Mouse (Mus musculus) embryonic facial prominence, embryonic 15.5 days (tissue): Measurements from ENCODE around the gene Nfia. TPM values are rescaled to one million over a fixed set of nuclear protein-coding genes. Genes with fewer than 3 reads are reported as not detected.

ENCODE experiments used
- ATAC-seq: fragments of 200-750 bp; cut with Nextera tagmentation; 2 replicates; pipeline ENCODE4 v1.8.0; 2017; ENCODE audit warnings: low read depth, moderate TSS enrichment; ENCODE audit not compliant: insufficient number of reproducible peaks, low FRiP score, low TSS enrichment
- H3K27ac ChIP-seq: fragments of 300-500 bp; sonication (generic); replicated peaks from 2 replicates; pipeline ENCODE4 v1.5.1; 2015; ENCODE audit warnings: mild to moderate bottlenecking, inconsistent platforms
- H3K27me3 ChIP-seq: fragments of 300-500 bp; sonication (generic); 2 replicates; pipeline ENCODE4 v1.6.1; 2015; ENCODE audit warnings: inconsistent platforms
- H3K36me3 ChIP-seq: fragments of 300-500 bp; sonication (generic); 2 replicates; pipeline ENCODE4 v1.6.1; 2015; ENCODE audit warnings: mild to moderate bottlenecking, inconsistent platforms
- H3K4me1 ChIP-seq: fragments of 300-500 bp; sonication (generic); 2 replicates; pipeline ENCODE4 v1.6.1; 2015; ENCODE audit warnings: inconsistent platforms
- H3K4me2 ChIP-seq: fragments of 300-500 bp; sonication (generic); replicated peaks from 2 replicates; pipeline ENCODE4 v1.6.1; 2015; ENCODE audit warnings: mild to moderate bottlenecking, inconsistent platforms
- H3K4me3 ChIP-seq: fragments of 300-500 bp; sonication (generic); replicated peaks from 2 replicates; pipeline ENCODE4 v1.5.1; 2015; ENCODE audit warnings: mild to moderate bottlenecking, inconsistent platforms
- H3K9ac ChIP-seq: fragments of 300-500 bp; sonication (generic); 2 replicates; pipeline ENCODE4 v1.6.1; 2015; ENCODE audit warnings: inconsistent platforms
- H3K9me3 ChIP-seq: fragments of 300-500 bp; sonication (generic); replicated peaks from 2 replicates; pipeline ENCODE4 v1.6.1; 2016; ENCODE audit warnings: inconsistent platforms
- WGBS: fragments of 180-500 bp; shearing (Covaris S2); methylation state at CpG from one replicate; pipeline ENCODE4 v1.1.7; 2015; 5-methylcytosine and 5-hydroxymethylcytosine counted together
- polyA plus RNA-seq: library from polyadenylated mRNA; unstranded; fragments of >200 nt; fragmentation: Nextera tagmentation; extraction: Ambion mirVana; gene quantifications from 2 replicates; pipeline ENCODE4 v1.2.1, GENCODE M21; 2015

The Nfia gene
- polyA plus RNA-seq, 1 experiment from 2014 or later, result 55.4 TPM

GRCm38 (mm10) chr4:98120706-98121340 lies 348.3 kb downstream of the Nfia start:
- WGBS, result 75% methylated on average over 6 of the region's 6 CpGs
- Histone ChIP-seq H3K27me3 (no peaks in the 10 kb centered on the region), H3K4me1 (0 out of 2 replicates have a peak, but pooled peaks cover 3% of the 10 kb centered on the region), H3K4me3 (no peak overlapping the region), H3K27ac (no peak overlapping the region), H3K36me3 (no peaks in the 10 kb centered on the region), H3K9ac (no peak overlapping the region), H3K9me3 (no peaks in the 10 kb centered on the region), H3K4me2 (no peak overlapping the region)
- ATAC-seq, result no peak

- ATAC-seq, result no peak
- H3K4me1 ChIP-seq, result peaks cover 7% of the 10 kb centered on the region; the same call in 1 of the 2 replicates
- whole genome bisulfite sequencing, result 70% methylated on average over 11 of the region's 11 CpGs
- no peak overlapping the region for H3K4me3 ChIP-seq
- no peaks in the 10 kb centered on the region for H3K27me3 ChIP-seq
- H3K4me2 ChIP-seq, result no peak overlapping the region
- H3K36me3 ChIP-seq, result no peaks in the 10 kb centered on the region
- H3K9me3 ChIP-seq, result no peaks in the 10 kb centered on the region
- no peak overlapping the region for H3K9ac ChIP-seq
- H3K27ac ChIP-seq, result no peak overlapping the region
These were observed 353.6 kb downstream of the Nfia start for GRCm38 (mm10) chr4:98126003-98126677.

- whole genome bisulfite sequencing, result 56% methylated on average over 2 of the region's 2 CpGs
- ATAC-seq, result no peak
- Histone ChIP-seq H3K4me2 (no peak overlapping the region), H3K27ac (no peak overlapping the region), H3K9ac (no peak overlapping the region), H3K4me1 (peaks cover 7% of the 10 kb centered on the region; the same call in 1 of the 2 replicates), H3K27me3 (no peaks in the 10 kb centered on the region), H3K9me3 (no peaks in the 10 kb centered on the region), H3K4me3 (no peak overlapping the region), H3K36me3 (no peaks in the 10 kb centered on the region)
These were observed 358.3 kb downstream of the Nfia start for GRCm38 (mm10) chr4:98130798-98131197.

GRCm38 (mm10) chr4:98134027-98134426 lies 361.5 kb downstream of the Nfia start:
- WGBS, result 90% methylated on average over 4 of the region's 4 CpGs
- H3K4me3 ChIP-seq, result no peak overlapping the region
- H3K36me3 ChIP-seq, result no peaks in the 10 kb centered on the region
- no peak overlapping the region for H3K9ac ChIP-seq
- H3K4me2 ChIP-seq, result no peak overlapping the region
- no peak for ATAC-seq
- H3K9me3 ChIP-seq, result no peaks in the 10 kb centered on the region
- H3K27me3 ChIP-seq, result no peaks in the 10 kb centered on the region
- peaks cover 7% of the 10 kb centered on the region; the same call in 1 of the 2 replicates for H3K4me1 ChIP-seq
- no peak overlapping the region for H3K27ac ChIP-seq

- Histone ChIP-seq H3K4me2 (no peak overlapping the region), H3K9me3 (no peaks in the 10 kb centered on the region), H3K27ac (no peak overlapping the region), H3K36me3 (no peaks in the 10 kb centered on the region), H3K9ac (no peak overlapping the region), H3K4me3 (no peak overlapping the region), H3K27me3 (no peaks in the 10 kb centered on the region), H3K4me1 (no peaks in the 10 kb centered on the region)
- ATAC-seq, result no peak
- 95% methylated on average over 2 of the region's 2 CpGs for WGBS
These were observed 363.5 kb downstream of the Nfia start for GRCm38 (mm10) chr4:98136072-98136471.

- WGBS, result 57% methylated on average over 1 of the region's 1 CpGs
- H3K9me3 ChIP-seq, result no peaks in the 10 kb centered on the region
- H3K27me3 ChIP-seq, result no peaks in the 10 kb centered on the region
- H3K4me1 ChIP-seq, result no peaks in the 10 kb centered on the region
- no peak overlapping the region for H3K27ac ChIP-seq
- no peak overlapping the region for H3K4me3 ChIP-seq
- no peak for ATAC-seq
- H3K4me2 ChIP-seq, result no peak overlapping the region
- no peak overlapping the region for H3K9ac ChIP-seq
- no peaks in the 10 kb centered on the region for H3K36me3 ChIP-seq
These were observed 370.4 kb downstream of the Nfia start for GRCm38 (mm10) chr4:98142879-98143436.

GRCm38 (mm10) chr4:98150576-98150975 lies 378.0 kb downstream of the Nfia start:
- Histone ChIP-seq H3K9me3 (no peaks in the 10 kb centered on the region), H3K9ac (no peak overlapping the region), H3K27ac (no peak overlapping the region), H3K4me1 (no peaks in the 10 kb centered on the region), H3K27me3 (no peaks in the 10 kb centered on the region), H3K36me3 (no peaks in the 10 kb centered on the region), H3K4me3 (no peak overlapping the region), H3K4me2 (no peak overlapping the region)
- WGBS, result 78% methylated on average over 5 of the region's 5 CpGs
- no peak for ATAC-seq

GRCm38 (mm10) chr4:98157921-98158320 lies 385.4 kb downstream of the Nfia start:
- no peak overlapping the region for H3K9ac ChIP-seq
- H3K27ac ChIP-seq, result no peak overlapping the region
- no peaks in the 10 kb centered on the region for H3K4me1 ChIP-seq
- ATAC-seq, result no peak
- H3K36me3 ChIP-seq, result no peaks in the 10 kb centered on the region
- 38% methylated on average over 3 of the region's 3 CpGs for WGBS
- H3K4me3 ChIP-seq, result no peak overlapping the region
- no peaks in the 10 kb centered on the region for H3K9me3 ChIP-seq
- no peaks in the 10 kb centered on the region for H3K27me3 ChIP-seq
- H3K4me2 ChIP-seq, result no peak overlapping the region

GRCm38 (mm10) chr4:98166379-98166778 lies 393.8 kb downstream of the Nfia start:
- Histone ChIP-seq H3K27ac (no peak overlapping the region), H3K4me1 (no peaks in the 10 kb centered on the region), H3K9me3 (no peaks in the 10 kb centered on the region), H3K9ac (no peak overlapping the region), H3K36me3 (no peaks in the 10 kb centered on the region), H3K4me2 (no peak overlapping the region), H3K4me3 (no peak overlapping the region), H3K27me3 (no peaks in the 10 kb centered on the region)
- WGBS, result 75% methylated on average over 3 of the region's 3 CpGs
- no peak for ATAC-seq
